Mouse (Mus musculus): ENCODE data around the gene Heatr3. TPM values are rescaled to one million over a fixed set of nuclear protein-coding genes. Genes with fewer than 3 reads are reported as not detected.

The Heatr3 gene
- polyA plus RNA-seq, 1 experiment from 2014 or later, result 12.5 TPM

DNA sequence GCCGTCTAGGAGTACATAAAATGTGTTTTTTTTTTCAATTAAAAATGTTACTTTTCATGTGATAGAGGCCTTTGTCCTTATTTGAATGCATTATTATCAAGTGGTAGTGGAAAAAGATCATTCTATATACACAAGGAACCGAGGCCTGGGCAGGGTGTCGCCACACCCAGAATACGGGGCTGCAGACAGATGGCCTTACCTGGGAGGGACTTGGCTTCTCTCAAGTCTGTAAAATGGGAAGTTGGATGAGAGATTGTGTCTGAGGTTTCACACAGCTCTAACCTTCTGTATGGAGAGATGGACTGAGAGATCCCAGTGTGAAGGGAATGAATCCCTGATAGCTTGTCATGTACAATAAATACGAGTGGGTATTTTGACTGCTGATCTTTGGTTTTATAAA is 6.4 kb downstream of the Heatr3 start:
- Histone ChIP-seq H3K79me2 (ENCODE audit: inconsistent target) (peaks cover 16% of the 10 kb centered on the region), H3K36me3 (ENCODE audit: inconsistent target) (peaks cover 16% of the 10 kb centered on the region), H3K4me3 (ENCODE audit: inconsistent target) (no peak overlapping the region), H3K27ac (no peak overlapping the region)
- WGBS (ENCODE audit: missing documents), result 82% methylated on average over 5 of the region's 5 CpGs

DNA sequence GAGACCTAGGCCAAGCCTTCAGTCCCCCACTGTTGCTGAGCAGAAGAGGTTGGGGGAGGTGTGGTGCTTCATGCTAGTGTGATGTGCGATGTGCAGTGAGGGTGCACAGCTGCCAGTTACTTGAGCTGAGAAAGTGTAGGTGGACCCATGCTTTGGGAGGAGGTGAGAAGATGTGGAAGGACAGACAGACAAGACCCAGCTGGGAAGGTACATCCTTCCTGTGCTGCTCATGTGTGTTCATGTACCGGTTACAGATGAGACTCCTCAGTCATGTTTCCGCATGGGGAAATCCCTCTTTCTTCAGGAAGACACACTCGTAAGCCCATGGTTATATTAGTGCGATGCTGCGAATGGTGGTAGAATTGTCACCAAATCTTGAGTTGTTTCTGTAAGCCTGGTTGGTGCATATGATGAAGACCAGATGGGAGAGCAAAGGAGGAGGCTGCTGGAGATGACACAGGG is 13.3 kb downstream of the Heatr3 start:
- Histone ChIP-seq H3K4me3 (ENCODE audit: inconsistent target) (no peak overlapping the region), H3K79me2 (ENCODE audit: inconsistent target) (no peaks in the 10 kb centered on the region), H3K27ac (no peak overlapping the region), H3K36me3 (ENCODE audit: inconsistent target) (peaks cover 21% of the 10 kb centered on the region)
- 93% methylated on average over 5 of the region's 6 CpGs for WGBS (ENCODE audit: missing documents)

DNA sequence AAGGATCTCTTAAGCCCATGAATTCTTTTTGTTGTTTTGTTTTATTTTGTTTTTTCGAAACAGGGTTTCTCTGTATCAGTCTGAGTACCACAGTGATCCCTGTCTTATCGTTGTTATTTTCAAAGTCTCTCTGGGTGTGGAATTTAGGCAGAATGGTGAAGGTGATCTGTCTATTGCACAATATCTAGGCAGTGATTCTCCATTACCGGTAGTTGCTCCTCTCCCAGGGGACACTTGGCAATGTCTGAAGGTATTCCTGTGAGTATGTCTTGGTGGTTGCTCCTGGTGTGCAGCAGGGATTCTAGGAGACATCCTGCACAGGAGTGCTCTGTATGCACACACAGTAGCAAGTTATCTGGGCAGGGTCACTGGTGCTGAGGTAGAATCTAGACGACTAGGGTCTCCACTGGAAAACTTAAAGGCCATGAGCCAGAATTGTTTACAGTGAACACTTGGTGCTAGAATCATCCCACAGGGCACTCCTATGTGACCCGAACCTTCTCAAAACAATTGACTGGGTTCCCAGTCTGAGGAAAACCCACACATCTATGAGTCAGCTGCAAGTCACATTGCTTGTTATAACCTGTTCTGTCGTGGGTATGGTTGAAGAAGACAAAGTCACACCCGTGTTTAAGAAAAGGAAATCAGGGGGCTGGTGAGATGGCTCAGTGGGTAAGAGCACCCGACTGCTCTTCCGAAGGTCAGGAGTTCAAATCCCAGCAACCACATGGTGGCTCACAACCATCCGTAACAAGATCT is 22.8 kb downstream of the Heatr3 start:
- H3K4me3 ChIP-seq (ENCODE audit: inconsistent target), result no peak overlapping the region
- WGBS (ENCODE audit: missing documents), result 95% methylated on average over 8 of the region's 10 CpGs
- H3K27ac ChIP-seq, result no peak overlapping the region
- H3K79me2 ChIP-seq (ENCODE audit: inconsistent target), result no peaks in the 10 kb centered on the region
- peaks cover 29% of the 10 kb centered on the region for H3K36me3 ChIP-seq (ENCODE audit: inconsistent target)

DNA sequence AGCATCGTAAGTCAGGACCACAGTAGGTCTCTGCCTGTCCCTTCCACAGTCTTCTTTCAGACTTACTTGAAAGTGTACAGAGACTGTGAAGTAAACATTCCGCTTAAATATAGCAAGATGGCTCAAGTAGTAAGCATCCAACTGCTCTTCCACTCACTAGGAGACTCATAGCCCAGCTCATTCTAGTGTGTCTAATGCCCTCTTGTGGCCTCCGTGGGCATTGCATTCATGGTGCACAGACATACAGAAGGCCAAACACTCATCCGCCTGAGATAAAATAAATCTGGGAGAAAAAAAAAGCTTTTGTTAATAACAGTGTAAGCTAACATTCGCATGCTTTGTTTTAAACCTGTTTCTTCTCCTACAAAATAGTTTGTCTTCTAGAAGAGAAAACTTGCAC is 23.8 kb downstream of the Heatr3 start:
- Histone ChIP-seq H3K36me3 (ENCODE audit: inconsistent target) (peaks cover 37% of the 10 kb centered on the region), H3K79me2 (ENCODE audit: inconsistent target) (no peaks in the 10 kb centered on the region), H3K27ac (no peak overlapping the region), H3K4me3 (ENCODE audit: inconsistent target) (no peak overlapping the region)
- 78% methylated on average over 5 of the region's 5 CpGs for WGBS (ENCODE audit: missing documents)

DNA sequence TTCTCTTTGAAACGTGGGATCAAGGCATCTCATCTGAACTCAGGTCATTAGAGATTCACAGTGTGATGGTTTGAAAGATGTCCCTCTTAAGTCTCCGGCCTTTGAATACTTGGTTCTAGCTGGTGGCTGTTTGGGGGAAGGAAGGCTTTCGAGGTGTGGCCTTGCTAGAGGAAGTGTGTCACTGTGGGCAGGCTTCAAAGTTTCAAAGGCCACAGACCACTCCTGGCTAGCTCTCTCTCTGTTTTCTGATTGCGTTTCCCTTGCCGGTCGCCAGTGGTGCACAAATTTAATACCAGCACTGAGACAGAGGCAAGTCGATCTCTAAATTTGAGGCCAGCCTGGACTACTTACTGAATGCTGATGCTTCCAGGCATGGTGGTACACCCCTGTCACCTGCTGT is 37.6 kb downstream of the Heatr3 start:
- Histone ChIP-seq H3K4me3 (ENCODE audit: inconsistent target) (no peak overlapping the region), H3K27ac (no peak overlapping the region), H3K79me2 (ENCODE audit: inconsistent target) (no peaks in the 10 kb centered on the region), H3K36me3 (ENCODE audit: inconsistent target) (0 out of 2 replicates have a peak, but pooled peaks cover 8% of the 10 kb centered on the region)
- 64% methylated on average over 7 of the region's 7 CpGs for WGBS (ENCODE audit: missing documents)

DNA sequence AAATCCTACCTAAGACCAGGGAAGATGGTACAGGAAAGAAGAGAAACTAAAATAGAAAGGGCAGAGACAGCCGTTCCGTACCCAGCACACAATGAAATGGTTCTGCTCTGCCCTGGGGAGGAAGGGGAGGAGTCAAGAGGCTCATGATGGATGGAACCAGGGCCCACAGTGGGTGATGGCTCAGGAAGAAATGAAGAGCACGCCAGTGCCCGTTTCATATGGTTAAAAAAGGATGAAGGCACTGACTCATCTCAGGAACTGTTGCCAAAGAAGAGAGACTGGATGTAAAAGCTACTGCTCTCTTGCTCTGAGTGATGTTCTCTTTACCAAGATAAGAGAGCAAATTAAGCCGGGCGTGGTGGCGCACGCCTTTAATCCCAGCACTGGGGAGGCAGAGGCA is 39.6 kb downstream of the Heatr3 start:
- Histone ChIP-seq H3K79me2 (ENCODE audit: inconsistent target) (no peaks in the 10 kb centered on the region), H3K27ac (no peak overlapping the region), H3K36me3 (ENCODE audit: inconsistent target) (no peaks in the 10 kb centered on the region), H3K4me3 (ENCODE audit: inconsistent target) (no peak overlapping the region)
- 66% methylated on average over 6 of the region's 8 CpGs for WGBS (ENCODE audit: missing documents)

DNA sequence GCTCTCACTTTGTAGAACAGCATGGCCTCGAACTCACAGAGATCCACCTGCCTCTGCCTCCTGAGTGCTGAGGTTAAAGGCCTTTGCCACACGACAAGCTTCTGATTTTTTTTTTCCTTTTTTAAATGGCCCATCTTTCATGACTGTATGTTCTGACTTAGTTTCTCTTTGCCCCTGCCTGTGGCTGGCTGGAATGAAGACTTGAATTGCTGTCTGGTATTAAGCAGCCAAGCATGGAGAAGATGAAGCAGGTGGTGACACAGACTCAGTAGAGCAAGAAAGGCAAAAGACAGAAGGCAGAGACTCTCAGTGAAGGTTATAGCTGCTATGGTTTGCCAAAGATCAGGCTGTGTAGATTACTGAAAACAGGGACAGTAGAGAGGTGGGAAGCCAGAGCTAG is 45.5 kb downstream of the Heatr3 start:
- H3K36me3 ChIP-seq (ENCODE audit: inconsistent target), result no peaks in the 10 kb centered on the region
- 90% methylated on average over 2 of the region's 2 CpGs for WGBS (ENCODE audit: missing documents)
- no peaks in the 10 kb centered on the region for H3K79me2 ChIP-seq (ENCODE audit: inconsistent target)
- no peak overlapping the region for H3K4me3 ChIP-seq (ENCODE audit: inconsistent target)
- no peak overlapping the region for H3K27ac ChIP-seq

DNA sequence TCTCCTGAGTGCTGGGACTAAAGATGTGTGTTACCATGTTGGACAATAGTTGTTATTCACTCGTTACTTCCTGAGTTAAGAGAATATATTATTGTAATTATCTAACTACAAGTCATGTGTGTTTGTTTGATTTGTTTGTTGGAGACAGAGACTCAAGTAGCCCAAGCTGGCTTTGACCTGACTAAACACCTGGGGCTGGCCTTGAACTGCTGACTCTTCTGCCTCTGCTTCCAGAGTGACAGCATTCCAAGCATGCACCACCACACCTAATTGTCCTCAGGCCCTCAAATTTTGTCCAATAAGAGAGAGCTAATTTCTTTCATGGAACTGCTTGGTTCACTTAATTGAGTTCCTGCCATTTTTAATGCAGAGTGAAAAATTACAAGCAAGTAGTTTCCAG is 47.3 kb downstream of the Heatr3 start:
- Histone ChIP-seq H3K79me2 (ENCODE audit: inconsistent target) (no peaks in the 10 kb centered on the region), H3K36me3 (ENCODE audit: inconsistent target) (no peaks in the 10 kb centered on the region), H3K27ac (no peak overlapping the region), H3K4me3 (ENCODE audit: inconsistent target) (no peak overlapping the region)
- 91% methylated on average over 1 of the region's 1 CpGs for WGBS (ENCODE audit: missing documents)

DNA sequence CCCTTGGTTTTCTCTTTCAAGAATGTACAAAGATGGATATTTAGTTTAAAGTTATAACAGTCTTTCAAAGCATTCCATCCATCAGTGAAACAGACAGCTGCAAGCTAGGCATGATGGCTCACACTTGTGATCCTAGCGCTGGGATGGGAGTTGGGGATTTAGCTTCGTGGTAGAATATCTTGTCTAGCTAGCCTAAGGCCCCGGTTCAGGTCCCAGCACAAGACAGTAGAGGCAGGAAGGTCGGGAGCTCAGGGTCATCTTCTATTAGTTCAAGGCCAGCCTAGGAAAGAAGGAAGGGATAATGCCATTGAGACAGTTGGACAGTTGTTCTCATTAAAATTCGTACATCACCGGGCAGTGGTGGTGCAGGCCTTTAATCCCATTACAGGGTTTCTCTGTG is 48.1 kb downstream of the Heatr3 start:
- H3K36me3 ChIP-seq (ENCODE audit: inconsistent target), result no peaks in the 10 kb centered on the region
- no peaks in the 10 kb centered on the region for H3K79me2 ChIP-seq (ENCODE audit: inconsistent target)
- H3K27ac ChIP-seq, result no peak overlapping the region
- WGBS (ENCODE audit: missing documents), result 93% methylated on average over 6 of the region's 6 CpGs
- H3K4me3 ChIP-seq (ENCODE audit: inconsistent target), result no peak overlapping the region

DNA sequence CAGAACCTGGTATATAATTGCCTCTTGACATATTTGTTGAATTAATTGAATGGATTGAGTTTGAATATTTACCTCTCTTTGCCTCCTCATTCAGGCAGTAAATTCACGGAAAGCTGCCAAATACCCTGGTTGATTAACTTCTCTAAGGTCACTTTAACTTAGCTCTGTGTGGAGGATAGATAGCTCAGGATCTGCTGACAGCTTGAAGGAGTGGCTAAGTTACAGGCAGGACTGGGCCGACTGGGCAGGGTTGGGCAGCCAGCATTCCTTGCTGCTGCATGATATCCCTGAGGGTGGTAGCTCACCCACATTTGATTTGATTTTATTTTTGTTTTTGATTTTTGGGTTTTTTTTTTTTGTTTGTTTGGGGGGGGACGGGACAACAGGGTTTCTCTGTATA is 59.7 kb downstream of the Heatr3 start:
- 85% methylated on average over 3 of the region's 3 CpGs for WGBS (ENCODE audit: missing documents)
- Histone ChIP-seq H3K79me2 (ENCODE audit: inconsistent target) (peaks cover 21% of the 10 kb centered on the region), H3K27ac (no peak overlapping the region), H3K4me3 (ENCODE audit: inconsistent target) (no peak overlapping the region), H3K36me3 (ENCODE audit: inconsistent target) (no peaks in the 10 kb centered on the region)

DNA sequence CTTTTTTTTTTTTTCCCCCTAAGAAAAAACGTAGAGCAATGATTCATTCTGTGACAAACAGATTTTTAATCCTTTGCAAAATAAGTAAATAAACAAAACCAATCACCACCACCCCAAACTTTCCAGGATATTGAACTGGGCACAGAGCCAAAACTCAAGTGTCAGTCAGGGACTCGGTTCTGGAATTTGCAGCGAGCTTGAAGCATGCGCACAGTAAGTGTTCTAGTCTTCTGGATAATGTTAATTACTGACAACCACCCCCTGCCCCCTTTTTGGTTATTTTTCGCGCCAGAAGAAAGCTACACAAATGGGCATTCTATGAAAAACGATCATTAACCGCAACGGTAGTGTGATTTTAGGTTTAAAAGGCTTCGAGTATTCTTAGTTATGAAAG is 60.9 kb downstream of the Heatr3 start:
- Histone ChIP-seq H3K79me2 (ENCODE audit: inconsistent target) (peaks cover 33% of the 10 kb centered on the region), H3K36me3 (ENCODE audit: inconsistent target) (no peaks in the 10 kb centered on the region), H3K27ac (peak overlapping the region; percentile 66), H3K4me3 (ENCODE audit: inconsistent target) (peak overlapping the region; percentile 44)
- WGBS (ENCODE audit: missing documents), result 2% methylated on average over 9 of the region's 10 CpGs

DNA sequence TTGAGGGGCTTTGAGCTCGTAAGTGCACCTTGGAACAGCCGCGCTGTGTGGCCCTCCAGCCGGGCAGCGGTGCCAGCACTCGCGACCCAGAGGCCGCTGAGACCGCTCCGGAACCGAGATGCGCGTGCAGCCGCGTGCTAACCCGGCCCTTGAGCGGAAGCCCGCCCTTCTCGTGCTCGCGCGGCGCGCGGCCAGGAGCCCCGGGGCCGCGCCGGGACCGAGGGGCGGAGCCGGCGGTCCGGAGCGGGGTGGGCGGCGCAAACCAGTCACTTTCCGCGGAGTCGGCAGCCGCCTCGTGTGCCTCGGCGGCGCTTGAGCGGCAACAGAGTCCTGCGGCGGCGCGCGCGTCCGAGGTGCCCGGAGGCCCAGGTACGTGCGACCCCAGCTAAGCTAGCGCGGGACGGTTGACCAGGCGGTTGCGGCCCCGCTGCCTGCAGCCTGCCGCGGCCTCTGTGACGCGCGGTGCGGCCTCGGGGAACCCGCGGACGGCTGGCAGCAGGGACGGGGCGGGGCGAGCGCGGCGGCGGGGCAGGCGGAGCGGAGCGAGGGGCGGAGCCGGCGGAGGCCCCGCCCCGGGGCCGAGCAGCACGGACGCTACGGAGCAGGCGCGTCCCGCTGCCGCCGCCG is 61.4 kb downstream of the Heatr3 start, which contains the start of gene Tent4b:
Tent4b (plus strand) TSS at position 269 of the 627 bp plus-strand sequence.
- Histone ChIP-seq H3K27ac (peak within 1 kb of the TSS; percentile 66), H3K79me2 (ENCODE audit: inconsistent target) (peaks cover 38% of the 10 kb centered on the region), H3K36me3 (ENCODE audit: inconsistent target) (no peaks in the 10 kb centered on the region), H3K4me3 (ENCODE audit: inconsistent target) (peak within 1 kb of the TSS; percentile 44)
- WGBS (ENCODE audit: missing documents), result 2% methylated on average over 50 of the region's 97 CpGs

DNA sequence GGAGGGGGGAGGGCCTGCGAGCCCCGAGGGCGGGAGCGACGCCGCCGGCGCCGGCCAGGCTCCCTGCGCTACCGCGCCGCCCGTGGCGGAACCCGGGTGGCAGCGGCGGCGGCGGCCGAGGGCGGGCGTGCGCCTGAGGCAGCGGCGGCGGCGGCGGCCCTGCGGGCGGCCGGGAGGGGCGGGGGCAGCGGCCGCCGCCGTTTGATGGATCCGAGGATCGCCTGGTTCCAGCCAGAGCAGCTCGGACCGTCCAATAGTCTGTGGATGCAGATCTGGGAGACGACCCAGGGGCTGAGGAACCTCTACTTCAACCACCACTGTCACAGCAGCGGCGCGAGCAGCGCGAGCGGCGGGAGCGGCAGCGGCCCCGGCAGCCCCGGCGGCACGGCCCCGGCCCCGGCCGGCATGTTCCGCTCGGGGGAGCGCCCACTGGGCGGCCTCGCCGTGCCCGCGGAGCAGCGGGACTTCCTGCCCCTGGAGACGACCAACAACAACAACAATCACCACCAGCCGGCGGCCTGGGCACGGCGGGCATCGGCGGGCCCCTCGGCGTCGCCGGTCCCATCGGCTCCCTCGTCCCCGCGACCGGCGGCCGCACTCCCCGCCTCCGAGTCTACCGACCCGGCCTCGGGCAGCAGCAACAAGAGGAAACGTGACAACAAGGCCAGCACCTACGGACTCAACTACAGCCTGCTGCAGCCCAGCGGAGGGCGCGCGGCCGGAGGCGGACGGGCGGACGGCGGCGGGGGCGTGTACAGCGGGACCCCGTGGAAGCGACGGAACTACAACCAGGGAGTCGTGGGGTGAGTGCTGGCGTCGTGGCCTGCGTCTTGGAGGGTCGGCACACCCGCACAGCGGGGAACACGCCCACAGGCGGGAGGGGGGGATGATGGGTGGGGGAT is 62.3 kb downstream of the Heatr3 start:
- peaks cover 47% of the 10 kb centered on the region for H3K79me2 ChIP-seq (ENCODE audit: inconsistent target)
- WGBS (ENCODE audit: missing documents), result 2% methylated on average over 117 of the region's 117 CpGs
- H3K36me3 ChIP-seq (ENCODE audit: inconsistent target), result no peaks in the 10 kb centered on the region
- H3K27ac ChIP-seq, result no peak overlapping the region
- H3K4me3 ChIP-seq (ENCODE audit: inconsistent target), result peak overlapping the region; percentile 26

DNA sequence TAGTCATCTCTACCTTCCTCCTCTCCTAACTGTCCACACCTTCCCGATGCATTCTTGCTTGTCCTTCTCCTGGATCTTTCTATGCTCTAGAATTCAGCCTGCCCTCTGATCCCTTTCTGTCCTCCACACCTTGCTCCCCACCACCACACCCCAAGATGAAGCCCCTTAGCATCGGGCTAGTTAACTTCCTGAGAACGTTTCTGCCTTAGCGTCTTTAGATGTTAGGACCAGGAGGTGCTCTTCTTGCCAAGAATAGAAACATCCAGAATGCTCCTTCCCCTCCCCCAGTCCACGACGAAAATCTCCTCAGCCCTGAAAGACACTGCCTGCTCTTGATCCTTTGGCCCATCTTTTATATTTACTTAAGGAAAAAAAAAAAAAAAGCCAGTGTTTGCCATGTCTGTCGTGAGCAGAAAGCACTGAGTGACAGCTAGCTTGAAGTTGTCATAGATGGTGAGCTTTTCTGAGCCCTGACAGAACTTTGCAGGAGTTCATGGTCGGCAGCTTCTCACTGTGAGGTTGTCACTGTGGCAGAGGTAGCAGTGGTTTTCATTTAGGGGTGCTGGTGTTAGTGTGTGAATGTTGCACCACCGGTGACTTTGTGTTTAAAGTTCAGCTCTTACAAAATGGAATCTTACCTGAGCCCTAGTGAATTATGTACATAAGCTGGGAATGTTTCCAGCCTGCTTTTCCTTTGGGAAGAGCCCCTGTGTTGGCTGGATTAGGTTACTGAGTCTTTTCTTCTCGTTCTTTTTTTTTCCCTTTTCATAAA is 63.3 kb downstream of the Heatr3 start:
- peaks cover 57% of the 10 kb centered on the region for H3K79me2 ChIP-seq (ENCODE audit: inconsistent target)
- H3K36me3 ChIP-seq (ENCODE audit: inconsistent target), result no peaks in the 10 kb centered on the region
- peak overlapping the region; percentile 26 for H3K4me3 ChIP-seq (ENCODE audit: inconsistent target)
- no peak overlapping the region for H3K27ac ChIP-seq
- 23% methylated on average over 10 of the region's 10 CpGs for WGBS (ENCODE audit: missing documents)
